Mouse (Mus musculus): ENCODE measurements around the gene Ncbp1. TPM values are rescaled to one million over a fixed set of nuclear protein-coding genes. Genes with fewer than 3 reads are reported as not detected.
A peak's percentile ranks its signal among the peaks of the same experiment; 100 is the strongest.

Gene Ncbp1
- polyA plus RNA-seq, 1 experiment from 2014 or later = 48.2 TPM

GRCm38 (mm10) chr4:46110084-46110483, 28.3 kb upstream of the Ncbp1 start:
- Histone ChIP-seq H3K4me3 (replicated peaks; ENCODE audit: low read depth, low read length) (no peak overlapping the region), H3K4me1 (replicated peaks; ENCODE audit: insufficient read depth, low read length) (no peaks in the 10 kb centered on the region), H3K9ac (ENCODE audit: low read depth, low read length) (no peak overlapping the region), H3K9me3 (replicated peaks; ENCODE audit: low read length) (no peaks in the 10 kb centered on the region), H3K27me3 (ENCODE audit: insufficient read depth, low read length) (no peaks in the 10 kb centered on the region), H3K36me3 (ENCODE audit: insufficient read depth, low read length) (peaks cover 12% of the 10 kb centered on the region), H3K27ac (no peak overlapping the region), H3K4me2 (ENCODE audit: low read length) (no peak overlapping the region)
- 62% methylated on average over 8 of the region's 8 CpGs for WGBS
- ATAC-seq (replicated peaks; ENCODE audit: low FRiP score, low read depth) (no peak), DNase-seq (ENCODE audit: low spot score) (no peak)
- no peak for TF ChIP-seq CTCF (IDR thresholded peaks at IDR 0.05; ENCODE audit: low read depth)

GRCm38 (mm10) chr4:46111361-46111760, 27.1 kb upstream of the Ncbp1 start:
- H3K27me3 ChIP-seq (ENCODE audit: insufficient read depth, low read length) = no peaks in the 10 kb centered on the region
- no peak for TF ChIP-seq CTCF (IDR thresholded peaks at IDR 0.05; ENCODE audit: low read depth)
- H3K4me2 ChIP-seq (ENCODE audit: low read length) = no peak overlapping the region
- DNase-seq (ENCODE audit: low spot score) (no peak), ATAC-seq (replicated peaks; ENCODE audit: low FRiP score, low read depth) (no peak)
- no peaks in the 10 kb centered on the region for H3K4me1 ChIP-seq (replicated peaks; ENCODE audit: insufficient read depth, low read length)
- H3K36me3 ChIP-seq (ENCODE audit: insufficient read depth, low read length) = peaks cover 21% of the 10 kb centered on the region
- H3K9me3 ChIP-seq (replicated peaks; ENCODE audit: low read length) = no peaks in the 10 kb centered on the region
- no peak overlapping the region for H3K9ac ChIP-seq (ENCODE audit: low read depth, low read length)
- no peak overlapping the region for H3K27ac ChIP-seq
- WGBS = 36% methylated on average over 3 of the region's 3 CpGs
- H3K4me3 ChIP-seq (replicated peaks; ENCODE audit: low read depth, low read length) = no peak overlapping the region

- Histone ChIP-seq H3K4me2 (ENCODE audit: low read length) (no peak overlapping the region), H3K27me3 (ENCODE audit: insufficient read depth, low read length) (no peaks in the 10 kb centered on the region), H3K9ac (ENCODE audit: low read depth, low read length) (no peak overlapping the region), H3K4me1 (replicated peaks; ENCODE audit: insufficient read depth, low read length) (no peaks in the 10 kb centered on the region), H3K4me3 (replicated peaks; ENCODE audit: low read depth, low read length) (no peak overlapping the region), H3K27ac (no peak overlapping the region), H3K36me3 (ENCODE audit: insufficient read depth, low read length) (peaks cover 57% of the 10 kb centered on the region), H3K9me3 (replicated peaks; ENCODE audit: low read length) (no peaks in the 10 kb centered on the region)
- TF ChIP-seq CTCF (IDR thresholded peaks at IDR 0.05; ENCODE audit: low read depth) = peak; percentile 26; the same call in 1 of the 2 replicates
- WGBS = 38% methylated on average over 1 of the region's 1 CpGs
- no peak for ATAC-seq (replicated peaks; ENCODE audit: low FRiP score, low read depth)
- DNase-seq (ENCODE audit: low spot score) = no peak
Measured at GRCm38 (mm10) chr4:46115308-46115707, 23.1 kb upstream of the Ncbp1 start.

DNA sequence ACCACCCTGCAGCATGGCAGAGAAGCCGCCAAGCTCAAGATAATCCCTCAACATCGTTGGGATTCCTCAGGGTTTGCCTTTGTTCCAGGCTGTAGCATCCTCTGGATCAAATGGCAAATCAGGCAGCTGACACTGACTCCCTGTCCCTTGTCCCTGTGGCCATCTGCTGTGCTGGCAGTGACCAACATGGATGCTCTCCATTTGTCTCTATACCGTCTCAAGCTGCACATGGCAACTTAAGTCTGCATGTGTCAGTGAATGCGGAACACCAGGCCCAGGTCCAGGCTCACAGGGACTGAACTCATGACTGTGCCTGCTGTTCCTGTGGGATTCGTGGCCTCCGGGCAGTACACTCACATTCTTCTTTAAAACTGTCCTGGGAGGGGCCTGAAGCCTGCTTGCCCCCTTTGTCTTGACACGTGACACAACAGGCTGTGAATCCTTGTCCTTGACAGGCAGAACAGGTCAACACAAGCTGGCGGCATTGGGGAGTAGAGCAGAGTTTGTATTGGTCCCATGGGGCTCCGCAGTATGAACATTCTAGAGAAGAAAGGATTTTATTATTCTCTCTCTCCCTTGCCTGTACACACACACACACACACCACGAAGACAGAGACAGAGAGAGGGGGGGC, 21.8 kb upstream of the Ncbp1 start:
- no peak overlapping the region for H3K4me2 ChIP-seq (ENCODE audit: low read length)
- no peak overlapping the region for H3K4me3 ChIP-seq (replicated peaks; ENCODE audit: low read depth, low read length)
- no peak overlapping the region for H3K27ac ChIP-seq
- ATAC-seq (replicated peaks; ENCODE audit: low FRiP score, low read depth) (no peak), DNase-seq (ENCODE audit: low spot score) (no peak)
- no peak for TF ChIP-seq CTCF (IDR thresholded peaks at IDR 0.05; ENCODE audit: low read depth)
- WGBS = 73% methylated on average over 10 of the region's 10 CpGs
- H3K9me3 ChIP-seq (replicated peaks; ENCODE audit: low read length) = no peaks in the 10 kb centered on the region
- no peak overlapping the region for H3K9ac ChIP-seq (ENCODE audit: low read depth, low read length)
- peaks cover 62% of the 10 kb centered on the region for H3K36me3 ChIP-seq (ENCODE audit: insufficient read depth, low read length)
- H3K4me1 ChIP-seq (replicated peaks; ENCODE audit: insufficient read depth, low read length) = no peaks in the 10 kb centered on the region
- no peaks in the 10 kb centered on the region for H3K27me3 ChIP-seq (ENCODE audit: insufficient read depth, low read length)

GRCm38 (mm10) chr4:46117536-46117935, 20.9 kb upstream of the Ncbp1 start:
- Histone ChIP-seq H3K27me3 (ENCODE audit: insufficient read depth, low read length) (no peaks in the 10 kb centered on the region), H3K4me1 (replicated peaks; ENCODE audit: insufficient read depth, low read length) (no peaks in the 10 kb centered on the region), H3K4me3 (replicated peaks; ENCODE audit: low read depth, low read length) (no peak overlapping the region), H3K36me3 (ENCODE audit: insufficient read depth, low read length) (peaks cover 65% of the 10 kb centered on the region), H3K4me2 (ENCODE audit: low read length) (no peak overlapping the region), H3K9me3 (replicated peaks; ENCODE audit: low read length) (no peaks in the 10 kb centered on the region), H3K9ac (ENCODE audit: low read depth, low read length) (no peak overlapping the region), H3K27ac (no peak overlapping the region)
- WGBS = 92% methylated on average over 4 of the region's 4 CpGs
- no peak for TF ChIP-seq CTCF (IDR thresholded peaks at IDR 0.05; ENCODE audit: low read depth)
- ATAC-seq (replicated peaks; ENCODE audit: low FRiP score, low read depth) (no peak), DNase-seq (ENCODE audit: low spot score) (no peak)

DNA sequence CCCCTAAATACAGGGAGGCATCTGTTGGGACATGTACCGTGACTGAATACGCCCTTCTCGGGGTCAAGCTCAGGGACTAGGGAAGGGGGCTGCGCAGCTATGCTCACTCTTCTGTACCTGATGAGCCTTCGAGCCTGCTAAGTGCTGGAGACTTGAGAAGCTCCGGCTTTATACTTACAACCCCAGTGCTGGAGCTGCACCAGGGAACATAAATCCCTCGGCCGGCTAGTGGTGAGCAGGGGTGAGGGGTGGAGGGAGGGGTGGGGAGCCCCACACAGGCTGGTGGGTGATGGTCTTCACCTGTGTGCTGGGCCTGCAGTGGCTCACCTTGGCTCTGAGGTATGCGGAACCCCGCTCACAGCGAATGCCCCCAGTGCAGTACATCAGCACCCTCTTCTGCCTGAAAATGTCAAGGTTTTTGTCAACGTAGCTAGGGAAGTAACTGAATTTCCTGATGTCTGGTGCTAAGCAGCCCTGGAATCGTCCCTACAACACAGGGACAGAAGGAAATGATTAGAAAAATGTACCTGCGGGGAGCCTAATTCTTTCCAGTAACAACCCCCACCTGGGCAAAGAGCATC, 18.8 kb upstream of the Ncbp1 start:
- H3K9ac ChIP-seq (ENCODE audit: low read depth, low read length) = no peak overlapping the region
- no peaks in the 10 kb centered on the region for H3K9me3 ChIP-seq (replicated peaks; ENCODE audit: low read length)
- H3K4me1 ChIP-seq (replicated peaks; ENCODE audit: insufficient read depth, low read length) = no peaks in the 10 kb centered on the region
- ATAC-seq (replicated peaks; ENCODE audit: low FRiP score, low read depth) (peak; percentile 21; the same call in 1 of the 2 replicates), DNase-seq (ENCODE audit: low spot score) (no peak)
- H3K36me3 ChIP-seq (ENCODE audit: insufficient read depth, low read length) = peaks cover 67% of the 10 kb centered on the region
- TF ChIP-seq CTCF (IDR thresholded peaks at IDR 0.05; ENCODE audit: low read depth) = peak; percentile 30; the same call in 1 of the 2 replicates
- no peak overlapping the region for H3K4me2 ChIP-seq (ENCODE audit: low read length)
- 72% methylated on average over 14 of the region's 14 CpGs for WGBS
- no peaks in the 10 kb centered on the region for H3K27me3 ChIP-seq (ENCODE audit: insufficient read depth, low read length)
- no peak overlapping the region for H3K4me3 ChIP-seq (replicated peaks; ENCODE audit: low read depth, low read length)
- H3K27ac ChIP-seq = no peak overlapping the region

All from kidney, postnatal 0 days (tissue).